Mouse (Mus musculus): Measurements from ENCODE around the gene Fgfrl1.

DNA sequence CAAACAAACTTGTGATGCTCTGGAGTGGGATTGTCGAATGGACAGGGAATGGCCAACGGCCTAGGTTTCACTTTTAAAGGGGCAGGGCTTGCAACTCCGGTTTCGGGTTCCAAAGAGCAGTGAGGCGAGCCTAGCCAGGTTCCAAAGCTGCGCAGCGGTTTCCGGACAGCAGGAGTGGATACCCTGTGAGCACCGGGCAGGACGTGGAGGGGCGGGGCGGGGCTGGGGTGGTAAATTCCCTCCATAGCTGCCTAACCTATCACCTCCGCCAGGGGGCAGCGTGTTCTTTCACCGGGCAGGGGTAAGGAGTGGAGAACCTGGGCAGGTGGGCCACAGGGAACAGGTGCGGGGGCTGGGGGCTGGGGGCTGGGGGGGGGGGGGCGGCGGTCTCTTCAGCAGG lies at the start of gene Fgfrl1:
- TF ChIP-seq ZNF384 (IDR thresholded peaks at IDR 0.05; ENCODE audit: low read depth, low read length) (no peak), ZC3H11A (IDR thresholded peaks at IDR 0.05; ENCODE audit: borderline replicate concordance, low read depth, low read length) (no peak)

Data from ES-E14 (cell line).